Mouse (Mus musculus) heart, adult 2 months (tissue): ENCODE measurements around the gene Ttc7. TPM values are rescaled to one million over a fixed set of nuclear protein-coding genes. Genes with fewer than 3 reads are reported as not detected.

Experiments used
- DNase-seq, 2 experiments: peaks; one replicate each; pipeline ENCODE4 v3.0.0; 2021
- H3K27ac ChIP-seq: fragments of 200-600 bp; 2 replicates; pipeline ENCODE4 v1.8.1; 2022
- H3K27me3 ChIP-seq: fragments of 200-500 bp; 2 replicates; pipeline ENCODE4 v1.6.1; 2012; ENCODE audit warnings: mild to moderate bottlenecking, low read length, inconsistent platforms, mixed read lengths; ENCODE audit not compliant: control insufficient read depth, insufficient read depth
- H3K36me3 ChIP-seq: fragments of 200-500 bp; 2 replicates; pipeline ENCODE4 v1.6.1; 2012; ENCODE audit warnings: low read length, inconsistent platforms; ENCODE audit not compliant: control insufficient read depth, insufficient read depth
- H3K4me1 ChIP-seq: fragments of 200-500 bp; 2 replicates; pipeline ENCODE4 v1.6.1; 2011; ENCODE audit warnings: low read length; ENCODE audit not compliant: control insufficient read depth, insufficient read depth
- H3K4me3 ChIP-seq: fragments of 200-600 bp; 2 replicates; pipeline ENCODE4 v1.8.1; 2022
- H3K79me2 ChIP-seq: fragments of 200-500 bp; replicated peaks from 2 replicates; pipeline ENCODE4 v1.6.1; 2012; ENCODE audit warnings: mild to moderate bottlenecking, inconsistent platforms, low read length, moderate library complexity, mixed read lengths; ENCODE audit not compliant: control insufficient read depth, insufficient read depth
- H3K9ac ChIP-seq: fragments of 200-500 bp; 2 replicates; pipeline ENCODE4 v1.6.1; 2012; ENCODE audit warnings: low read depth, mild to moderate bottlenecking, control low read depth, inconsistent platforms, low read length, mixed read lengths
- CTCF ChIP-seq: fragments of 200-600 bp; IDR thresholded peaks from 2 replicates; pipeline ENCODE4 v1.8.1; 2022; ENCODE audit warnings: antibody characterized with exemption, mild to moderate bottlenecking, moderate library complexity
- EP300 ChIP-seq: fragments of 200-500 bp; IDR thresholded peaks from 2 replicates; pipeline ENCODE4 v1.6.1; 2011; ENCODE audit warnings: low read depth, low read length, control low read depth; ENCODE audit not compliant: insufficient read depth
- POLR2A ChIP-seq: fragments of 200-500 bp; IDR thresholded peaks from 2 replicates; pipeline ENCODE4 v1.6.1; 2011; ENCODE audit warnings: mild to moderate bottlenecking, low read depth, low read length, control low read depth; ENCODE audit not compliant: insufficient read depth
- WGBS: fragments of 180-500 bp; shearing (Covaris S2); methylation state at CpG from one replicate; pipeline ENCODE4 v1.1.7; 2018; 5-methylcytosine and 5-hydroxymethylcytosine counted together
- intact Hi-C: fragments of 180-260 bp; cut with DNase I; formaldehyde crosslinking; loops from one replicate; pipeline ENCODE4 v1.15.1; 2025
- polyA plus RNA-seq: library from polyadenylated mRNA; depleted of rRNA; stranded (reverse); fragments of >200 nt; gene quantifications from 2 replicates; pipeline ENCODE4 v1.2.3, GENCODE M21; 2012
- total RNA-seq, 2 experiments: library from RNA; stranded (reverse); gene quantifications; 2 replicates each; pipeline ENCODE4 v1.2.3; 2021

Gene Ttc7
- total and polyA plus RNA-seq, 3 experiments, result 20.9 to 23.2 (median 21.3) TPM

DNA sequence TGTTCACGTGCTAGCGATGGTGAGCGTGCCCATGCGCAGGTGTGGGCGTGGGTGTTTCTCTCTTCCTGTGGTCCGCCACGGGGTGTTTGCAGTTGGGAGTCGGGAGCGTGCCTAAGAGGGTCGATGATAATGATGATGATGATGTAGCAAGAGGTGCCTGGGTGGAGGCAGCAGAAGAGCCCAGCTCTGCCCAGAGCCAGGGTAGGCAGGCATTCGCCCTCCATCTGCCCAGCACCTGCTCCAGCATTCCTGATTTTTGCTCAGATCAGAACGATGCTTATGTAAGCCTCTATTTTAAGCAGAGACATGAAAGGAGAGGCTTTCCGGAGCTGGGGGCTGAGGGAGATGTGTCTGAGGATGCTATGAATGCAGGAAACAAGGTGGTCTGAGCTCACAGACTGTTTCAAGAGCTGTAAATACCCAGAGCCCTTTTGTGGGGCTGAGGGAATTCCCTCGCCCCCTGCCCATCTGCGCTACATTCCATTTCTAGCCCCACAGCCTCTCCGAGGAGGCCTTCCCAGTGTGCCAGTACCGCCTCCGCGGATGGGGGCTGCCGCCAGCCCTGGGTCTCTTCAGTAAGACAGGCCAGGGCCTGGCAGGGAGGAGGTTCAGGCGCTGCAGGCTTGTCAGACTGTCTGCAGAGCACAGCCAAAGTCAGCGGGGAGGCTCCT is 47.7 kb downstream of the Ttc7 start:
- H3K4me1 ChIP-seq, result peaks cover 6% of the 10 kb centered on the region
- H3K4me3 ChIP-seq, result no peak overlapping the region
- H3K27me3 ChIP-seq, result no peaks in the 10 kb centered on the region
- no peak for TF ChIP-seq CTCF
- TF ChIP-seq POLR2A, result no peak
- TF ChIP-seq EP300, result no peak
- DNase-seq, result no peak
- H3K9ac ChIP-seq, result no peak overlapping the region
- 54% methylated on average over 22 of the region's 22 CpGs for WGBS
- no peaks in the 10 kb centered on the region for H3K36me3 ChIP-seq
- intact Hi-C loops, result loop anchor here (5.0 kb wide), 2 partner anchors 47 to 117 kb away; partner anchors contain the start of gene Calm2
- peak overlapping the region; percentile 47 for H3K27ac ChIP-seq
- no peaks in the 10 kb centered on the region for H3K79me2 ChIP-seq

GRCm38 (mm10) chr17:87330921-87331291 is 48.2 kb downstream of the Ttc7 start:
- Histone ChIP-seq H3K79me2 (no peaks in the 10 kb centered on the region), H3K4me3 (no peak overlapping the region), H3K9ac (no peak overlapping the region), H3K4me1 (peaks cover 6% of the 10 kb centered on the region), H3K27me3 (no peaks in the 10 kb centered on the region), H3K36me3 (no peaks in the 10 kb centered on the region), H3K27ac (peak overlapping the region; percentile 47)
- no peak for TF ChIP-seq EP300
- TF ChIP-seq CTCF, result no peak
- TF ChIP-seq POLR2A, result no peak
- peak in 1 of 2 experiments; percentile 48 for DNase-seq
- intact Hi-C loops, result loop anchor here (5.0 kb wide), 2 partner anchors 46 to 116 kb away; partner anchors contain the start of gene Calm2
- 2% methylated on average over 11 of the region's 11 CpGs for WGBS

DNA sequence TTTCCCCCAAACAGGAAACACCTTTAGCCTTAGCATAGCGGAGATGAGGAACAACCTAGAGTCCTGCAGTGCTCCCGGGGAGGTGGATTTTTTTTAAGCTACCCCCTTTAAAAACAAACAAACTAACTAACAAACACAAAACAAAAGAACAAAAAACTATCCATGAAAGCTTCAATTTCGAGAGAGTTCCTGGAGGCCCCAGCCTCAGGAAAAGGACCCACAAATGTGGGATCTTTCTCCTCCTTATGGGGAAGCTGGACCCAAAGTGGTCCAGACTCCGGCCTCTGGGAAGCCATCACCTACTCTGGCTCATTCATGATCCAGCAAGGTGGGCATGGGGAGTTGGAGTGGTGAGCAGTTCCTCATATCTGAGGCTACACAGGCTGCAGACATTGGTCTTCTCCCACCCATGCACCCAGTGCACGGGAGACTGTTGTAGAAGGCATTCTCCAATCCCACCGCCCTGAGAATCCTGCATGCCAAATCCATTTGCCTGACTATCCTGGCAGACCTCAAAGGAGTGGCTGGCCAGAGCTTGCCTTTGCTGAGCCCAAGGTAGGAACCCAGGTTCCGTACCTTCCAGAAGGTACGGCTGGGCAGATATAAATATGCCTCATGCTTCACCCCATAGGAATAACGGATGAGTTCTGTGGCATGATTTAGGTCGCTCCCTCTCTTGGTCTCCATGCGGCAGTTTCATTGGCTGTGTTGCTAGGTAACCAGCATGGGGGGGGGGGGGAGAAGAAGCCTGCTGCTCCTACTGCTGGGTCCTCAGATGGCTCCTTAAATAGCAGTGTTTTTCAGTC is 48.9 kb downstream of the Ttc7 start:
- no peak overlapping the region for H3K4me3 ChIP-seq
- 44% methylated on average over 11 of the region's 11 CpGs for WGBS
- no peaks in the 10 kb centered on the region for H3K27me3 ChIP-seq
- peaks cover 6% of the 10 kb centered on the region for H3K4me1 ChIP-seq
- H3K27ac ChIP-seq, result peak overlapping the region; percentile 61
- no peaks in the 10 kb centered on the region for H3K79me2 ChIP-seq
- intact Hi-C loops, result loop anchor here (5.0 kb wide), 2 partner anchors 46 to 116 kb away; partner anchors contain the start of gene Calm2
- TF ChIP-seq EP300, result no peak
- no peak for TF ChIP-seq POLR2A
- TF ChIP-seq CTCF, result no peak
- DNase-seq, result no peak
- no peaks in the 10 kb centered on the region for H3K36me3 ChIP-seq
- H3K9ac ChIP-seq, result no peak overlapping the region

DNA sequence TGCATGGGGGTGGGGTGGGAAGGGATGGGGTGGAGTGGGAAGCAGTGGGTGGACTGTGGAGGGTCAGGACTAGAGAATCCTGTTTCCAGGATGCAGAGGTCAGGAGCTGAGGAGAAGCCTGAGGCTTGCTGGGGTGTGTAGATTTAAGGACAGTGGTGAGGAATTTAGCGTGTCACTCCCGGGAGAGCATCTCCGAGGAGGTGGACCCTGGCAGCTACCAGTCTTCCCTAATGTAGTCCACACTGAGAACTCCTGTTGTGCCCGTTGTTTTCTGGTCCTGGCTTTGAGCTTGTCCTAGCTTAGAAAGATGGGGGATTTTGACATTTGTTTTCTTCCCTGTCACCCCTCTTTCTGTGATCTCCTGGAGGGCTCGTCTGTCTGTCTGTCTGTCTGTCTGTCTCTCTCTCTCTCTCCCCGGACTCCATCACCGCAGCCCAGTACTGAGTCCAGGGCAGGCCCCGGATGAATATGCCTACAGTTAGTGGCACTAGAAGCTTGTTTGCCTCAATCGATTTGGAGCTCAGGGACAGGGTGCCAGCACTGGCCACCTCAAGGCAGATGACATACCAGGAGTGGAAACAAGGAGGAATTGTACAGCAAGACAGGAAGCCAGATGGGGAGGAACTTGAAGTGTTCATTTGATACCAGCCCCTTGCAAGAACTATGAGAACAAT is 49.6 kb downstream of the Ttc7 start:
- Histone ChIP-seq H3K36me3 (no peaks in the 10 kb centered on the region), H3K79me2 (no peaks in the 10 kb centered on the region), H3K27ac (peak overlapping the region; percentile 47; the same call in 1 of the 2 replicates), H3K4me3 (no peak overlapping the region), H3K9ac (no peak overlapping the region), H3K27me3 (no peaks in the 10 kb centered on the region), H3K4me1 (peaks cover 6% of the 10 kb centered on the region)
- TF ChIP-seq EP300 (no peak), CTCF (no peak), POLR2A (no peak)
- WGBS, result 49% methylated on average over 9 of the region's 9 CpGs
- no peak for DNase-seq
- intact Hi-C loops, result loop anchor here (5.0 kb wide), 2 partner anchors 45 to 115 kb away; partner anchors contain the start of gene Calm2

GRCm38 (mm10) chr17:87332887-87333286 is 50.2 kb downstream of the Ttc7 start:
- TF ChIP-seq CTCF (no peak), POLR2A (no peak), EP300 (no peak)
- Histone ChIP-seq H3K4me3 (no peak overlapping the region), H3K4me1 (peaks cover 6% of the 10 kb centered on the region), H3K27ac (no peak overlapping the region; the same call in 1 of the 2 replicates), H3K9ac (no peak overlapping the region), H3K79me2 (no peaks in the 10 kb centered on the region), H3K36me3 (no peaks in the 10 kb centered on the region), H3K27me3 (no peaks in the 10 kb centered on the region)
- 66% methylated on average over 6 of the region's 6 CpGs for WGBS
- intact Hi-C loops, result loop anchor here (5.0 kb wide), 2 partner anchors 44 to 114 kb away; partner anchors contain the start of gene Calm2
- DNase-seq, result no peak
